Mouse (Mus musculus): ENCODE results near the gene Sh3d21. TPM values are rescaled to one million over a fixed set of nuclear protein-coding genes. Genes with fewer than 3 reads are reported as not detected.

Gene Sh3d21
- polyA plus RNA-seq, 1 experiment from 2014 or later = 2.5 TPM

- Histone ChIP-seq H3K27me3 (ENCODE audit: control insufficient read depth, insufficient read depth, low read length) (no peaks in the 10 kb centered on the region), H3K27ac (replicated peaks in 1 of 2; ENCODE audit: control insufficient read depth in 1 of 2, insufficient read depth in 1 of 2, low read depth in 2 of 2, low read length in 2 of 2) (no peak overlapping the region), H3K4me3 (ENCODE audit: control insufficient read depth in 1 of 2, insufficient read depth in 1 of 2, low read depth in 1 of 2, low read length in 2 of 2) (no peak overlapping the region), H3K4me1 (ENCODE audit: control insufficient read depth in 2 of 2, insufficient read depth in 2 of 2, low read length in 2 of 2) (peaks cover 6 to 22% of the 10 kb centered on the region in 2 experiments), H3K36me3 (ENCODE audit: control insufficient read depth, insufficient read depth, low read length) (peaks cover 16% of the 10 kb centered on the region; the same call in 1 of the 2 replicates), H3K9ac (ENCODE audit: low read length) (no peak overlapping the region), H3K4me2 (ENCODE audit: low read length) (no peak overlapping the region), H3K9me3 (ENCODE audit: control insufficient read depth, low read length) (no peaks in the 10 kb centered on the region)
- ATAC-seq (ENCODE audit: insufficient number of reproducible peaks, insufficient read depth, low FRiP score, low read depth) = 0 out of 2 replicates have a peak, but pooled peaks have one; percentile 8
- 64% methylated on average over 6 of the region's 6 CpGs for WGBS
These were observed 47.3 kb downstream of the Sh3d21 start for GRCm38 (mm10) chr4:126115871-126116521.

- H3K4me1 ChIP-seq (ENCODE audit: control insufficient read depth in 2 of 2, insufficient read depth in 2 of 2, low read length in 2 of 2) = peaks cover 12 to 28% of the 10 kb centered on the region in 2 experiments
- H3K4me2 ChIP-seq (ENCODE audit: low read length) = no peak overlapping the region
- H3K4me3 ChIP-seq (ENCODE audit: control insufficient read depth in 1 of 2, insufficient read depth in 1 of 2, low read depth in 1 of 2, low read length in 2 of 2) = no peak overlapping the region
- no peaks in the 10 kb centered on the region for H3K9me3 ChIP-seq (ENCODE audit: control insufficient read depth, low read length)
- ATAC-seq (ENCODE audit: insufficient number of reproducible peaks, insufficient read depth, low FRiP score, low read depth) = no peak
- no peak overlapping the region for H3K27ac ChIP-seq (replicated peaks in 1 of 2; ENCODE audit: control insufficient read depth in 1 of 2, insufficient read depth in 1 of 2, low read depth in 2 of 2, low read length in 2 of 2)
- no peaks in the 10 kb centered on the region for H3K27me3 ChIP-seq (ENCODE audit: control insufficient read depth, insufficient read depth, low read length)
- peaks cover 16% of the 10 kb centered on the region; the same call in 1 of the 2 replicates for H3K36me3 ChIP-seq (ENCODE audit: control insufficient read depth, insufficient read depth, low read length)
- no peak overlapping the region for H3K9ac ChIP-seq (ENCODE audit: low read length)
- 92% methylated on average over 9 of the region's 9 CpGs for WGBS
These were observed 47.9 kb downstream of the Sh3d21 start for GRCm38 (mm10) chr4:126115411-126115810.

DNA sequence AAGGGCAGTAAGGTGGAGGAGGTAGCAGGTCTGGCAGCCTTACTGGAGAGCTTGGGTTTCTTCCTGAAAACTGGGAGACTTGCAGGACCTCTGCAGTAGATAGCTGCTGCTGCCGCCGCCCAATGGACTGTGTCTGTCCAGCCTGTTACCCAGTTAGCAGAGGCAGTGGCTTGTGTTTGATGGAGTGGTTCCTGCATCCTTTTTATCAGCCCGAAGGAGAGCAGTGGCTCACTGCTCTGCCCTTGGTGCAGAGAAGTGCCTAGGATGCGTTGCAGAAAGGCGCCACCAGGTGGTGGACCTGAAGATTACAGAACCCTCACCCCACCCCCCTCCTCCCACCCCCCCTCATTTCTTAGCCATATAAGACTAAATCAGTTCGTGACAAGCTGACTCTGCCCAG is 49.3 kb downstream of the Sh3d21 start:
- H3K4me2 ChIP-seq (ENCODE audit: low read length) = no peak overlapping the region
- peaks cover 25 to 43% of the 10 kb centered on the region in 2 experiments for H3K4me1 ChIP-seq (ENCODE audit: control insufficient read depth in 2 of 2, insufficient read depth in 2 of 2, low read length in 2 of 2)
- H3K9me3 ChIP-seq (ENCODE audit: control insufficient read depth, low read length) = no peaks in the 10 kb centered on the region
- ATAC-seq (ENCODE audit: insufficient number of reproducible peaks, insufficient read depth, low FRiP score, low read depth) = no peak
- no peaks in the 10 kb centered on the region for H3K27me3 ChIP-seq (ENCODE audit: control insufficient read depth, insufficient read depth, low read length)
- no peak overlapping the region for H3K27ac ChIP-seq (replicated peaks in 1 of 2; ENCODE audit: control insufficient read depth in 1 of 2, insufficient read depth in 1 of 2, low read depth in 2 of 2, low read length in 2 of 2)
- 23% methylated on average over 6 of the region's 6 CpGs for WGBS
- H3K36me3 ChIP-seq (ENCODE audit: control insufficient read depth, insufficient read depth, low read length) = peaks cover 12% of the 10 kb centered on the region; the same call in 1 of the 2 replicates
- H3K9ac ChIP-seq (ENCODE audit: low read length) = no peak overlapping the region
- no peak overlapping the region for H3K4me3 ChIP-seq (ENCODE audit: control insufficient read depth in 1 of 2, insufficient read depth in 1 of 2, low read depth in 1 of 2, low read length in 2 of 2)

GRCm38 (mm10) chr4:126113243-126113642 is 50.0 kb downstream of the Sh3d21 start:
- H3K27ac ChIP-seq (replicated peaks in 1 of 2; ENCODE audit: control insufficient read depth in 1 of 2, insufficient read depth in 1 of 2, low read depth in 2 of 2, low read length in 2 of 2) = no peak overlapping the region
- no peak for ATAC-seq (ENCODE audit: insufficient number of reproducible peaks, insufficient read depth, low FRiP score, low read depth)
- H3K36me3 ChIP-seq (ENCODE audit: control insufficient read depth, insufficient read depth, low read length) = peaks cover 5% of the 10 kb centered on the region; the same call in 1 of the 2 replicates
- H3K9me3 ChIP-seq (ENCODE audit: control insufficient read depth, low read length) = no peaks in the 10 kb centered on the region
- H3K4me3 ChIP-seq (ENCODE audit: control insufficient read depth in 1 of 2, insufficient read depth in 1 of 2, low read depth in 1 of 2, low read length in 2 of 2) = no peak overlapping the region
- no peak overlapping the region for H3K4me2 ChIP-seq (ENCODE audit: low read length)
- H3K27me3 ChIP-seq (ENCODE audit: control insufficient read depth, insufficient read depth, low read length) = no peaks in the 10 kb centered on the region
- no peak overlapping the region for H3K9ac ChIP-seq (ENCODE audit: low read length)
- peaks cover 32 to 50% of the 10 kb centered on the region in 2 experiments for H3K4me1 ChIP-seq (ENCODE audit: control insufficient read depth in 2 of 2, insufficient read depth in 2 of 2, low read length in 2 of 2)
- WGBS = 75% methylated on average over 4 of the region's 4 CpGs

GRCm38 (mm10) chr4:126111153-126111549 is 52.1 kb downstream of the Sh3d21 start:
- no peaks in the 10 kb centered on the region for H3K27me3 ChIP-seq (ENCODE audit: control insufficient read depth, insufficient read depth, low read length)
- H3K27ac ChIP-seq (replicated peaks in 1 of 2; ENCODE audit: control insufficient read depth in 1 of 2, insufficient read depth in 1 of 2, low read depth in 2 of 2, low read length in 2 of 2) = peak overlapping the region; percentile 88 to 94
- no peak for ATAC-seq (ENCODE audit: insufficient number of reproducible peaks, insufficient read depth, low FRiP score, low read depth)
- peak overlapping the region; percentile 51 for H3K4me2 ChIP-seq (ENCODE audit: low read length)
- WGBS = 16% methylated on average over 7 of the region's 7 CpGs
- no peak overlapping the region for H3K4me3 ChIP-seq (ENCODE audit: control insufficient read depth in 1 of 2, insufficient read depth in 1 of 2, low read depth in 1 of 2, low read length in 2 of 2)
- no peaks in the 10 kb centered on the region for H3K9me3 ChIP-seq (ENCODE audit: control insufficient read depth, low read length)
- H3K9ac ChIP-seq (ENCODE audit: low read length) = peak overlapping the region; percentile 44
- no peaks in the 10 kb centered on the region for H3K36me3 ChIP-seq (ENCODE audit: control insufficient read depth, insufficient read depth, low read length)
- peaks cover 38 to 56% of the 10 kb centered on the region in 2 experiments for H3K4me1 ChIP-seq (ENCODE audit: control insufficient read depth in 2 of 2, insufficient read depth in 2 of 2, low read length in 2 of 2)

- Histone ChIP-seq H3K27ac (replicated peaks in 1 of 2; ENCODE audit: control insufficient read depth in 1 of 2, insufficient read depth in 1 of 2, low read depth in 2 of 2, low read length in 2 of 2) (peak overlapping the region; percentile 88 to 94), H3K4me3 (ENCODE audit: control insufficient read depth in 1 of 2, insufficient read depth in 1 of 2, low read depth in 1 of 2, low read length in 2 of 2) (no peak overlapping the region), H3K9ac (ENCODE audit: low read length) (peak overlapping the region; percentile 44), H3K4me2 (ENCODE audit: low read length) (peak overlapping the region; percentile 51), H3K4me1 (ENCODE audit: control insufficient read depth in 2 of 2, insufficient read depth in 2 of 2, low read length in 2 of 2) (peaks cover 38 to 52% of the 10 kb centered on the region in 2 experiments), H3K36me3 (ENCODE audit: control insufficient read depth, insufficient read depth, low read length) (no peaks in the 10 kb centered on the region), H3K27me3 (ENCODE audit: control insufficient read depth, insufficient read depth, low read length) (no peaks in the 10 kb centered on the region), H3K9me3 (ENCODE audit: control insufficient read depth, low read length) (no peaks in the 10 kb centered on the region)
- ATAC-seq (ENCODE audit: insufficient number of reproducible peaks, insufficient read depth, low FRiP score, low read depth) = peak; percentile 69
- 1% methylated on average over 12 of the region's 12 CpGs for WGBS
These were observed 52.7 kb downstream of the Sh3d21 start for GRCm38 (mm10) chr4:126110374-126111152.

GRCm38 (mm10) chr4:126109613-126110373 is 53.5 kb downstream of the Sh3d21 start:
- WGBS = 48% methylated on average over 10 of the region's 10 CpGs
- Histone ChIP-seq H3K27me3 (ENCODE audit: control insufficient read depth, insufficient read depth, low read length) (no peaks in the 10 kb centered on the region), H3K36me3 (ENCODE audit: control insufficient read depth, insufficient read depth, low read length) (no peaks in the 10 kb centered on the region), H3K4me3 (ENCODE audit: control insufficient read depth in 1 of 2, insufficient read depth in 1 of 2, low read depth in 1 of 2, low read length in 2 of 2) (no peak overlapping the region), H3K9me3 (ENCODE audit: control insufficient read depth, low read length) (no peaks in the 10 kb centered on the region), H3K9ac (ENCODE audit: low read length) (peak overlapping the region; percentile 44; the same call in 1 of the 2 replicates), H3K4me1 (ENCODE audit: control insufficient read depth in 2 of 2, insufficient read depth in 2 of 2, low read length in 2 of 2) (peaks cover 43 to 60% of the 10 kb centered on the region in 2 experiments), H3K27ac (replicated peaks in 1 of 2; ENCODE audit: control insufficient read depth in 1 of 2, insufficient read depth in 1 of 2, low read depth in 2 of 2, low read length in 2 of 2) (peak overlapping the region; percentile 88 to 94), H3K4me2 (ENCODE audit: low read length) (peak overlapping the region; percentile 51)
- ATAC-seq (ENCODE audit: insufficient number of reproducible peaks, insufficient read depth, low FRiP score, low read depth) = no peak; the same call in 1 of the 2 replicates

Measured in heart, embryonic 14.5 days (tissue).